Mouse (Mus musculus) adrenal gland, postnatal 10 days (tissue): ENCODE data around the gene Sorbs1. TPM values are rescaled to one million over a fixed set of nuclear protein-coding genes. Genes with fewer than 3 reads are reported as not detected.
A peak's percentile ranks its signal among the peaks of the same experiment; 100 is the strongest.

ENCODE experiments used
- DNase-seq: peaks from one replicate; pipeline ENCODE4 v3.0.0; 2021; ENCODE audit warnings: mixed read lengths
- total RNA-seq, 2 experiments: library from RNA; stranded (reverse); gene quantifications; 2 replicates each; pipeline ENCODE4 v1.2.3; 2021

The Sorbs1 gene
- total RNA-seq, 2 experiments from 2014 or later, result 172 to 181 TPM

GRCm38 (mm10) chr19:40299983-40300759 lies 213.4 kb downstream of the Sorbs1 start:
- DNase-seq, result no peak

- no peak for DNase-seq
Measured at GRCm38 (mm10) chr19:40299182-40299581, 214.4 kb downstream of the Sorbs1 start.

- DNase-seq, result no peak
Measured at GRCm38 (mm10) chr19:40298574-40298973, 215.0 kb downstream of the Sorbs1 start.

GRCm38 (mm10) chr19:40297798-40298144 lies 215.8 kb downstream of the Sorbs1 start:
- no peak for DNase-seq

GRCm38 (mm10) chr19:40297078-40297797 lies 216.3 kb downstream of the Sorbs1 start:
- DNase-seq, result no peak

GRCm38 (mm10) chr19:40294231-40294630 lies 219.3 kb downstream of the Sorbs1 start:
- no peak for DNase-seq

GRCm38 (mm10) chr19:40293791-40294190 lies 219.8 kb downstream of the Sorbs1 start:
- DNase-seq, result no peak

- no peak for DNase-seq
Measured at GRCm38 (mm10) chr19:40290099-40290724, 223.4 kb downstream of the Sorbs1 start.

GRCm38 (mm10) chr19:40288415-40288814 lies 225.2 kb downstream of the Sorbs1 start:
- DNase-seq, result no peak

GRCm38 (mm10) chr19:40284704-40285103 lies 228.9 kb downstream of the Sorbs1 start:
- no peak for DNase-seq

- no peak for DNase-seq
Measured at GRCm38 (mm10) chr19:40283415-40283814, 230.2 kb downstream of the Sorbs1 start.

- no peak for DNase-seq
Measured at GRCm38 (mm10) chr19:40278372-40279023, 235.1 kb downstream of the Sorbs1 start.

GRCm38 (mm10) chr19:40277494-40277893 lies 236.1 kb downstream of the Sorbs1 start:
- no peak for DNase-seq

- no peak for DNase-seq
Measured at GRCm38 (mm10) chr19:40275401-40276188, 238.0 kb downstream of the Sorbs1 start.

- no peak for DNase-seq
Measured at GRCm38 (mm10) chr19:40272674-40273073, 240.9 kb downstream of the Sorbs1 start.

GRCm38 (mm10) chr19:40271308-40271892 lies 242.2 kb downstream of the Sorbs1 start, which contains the start of gene Pdlim1:
TSS of gene Pdlim1 (minus strand) at chr19:40271842.
- DNase-seq, result peak; percentile 85

- DNase-seq, result peak; percentile 56
Measured at GRCm38 (mm10) chr19:40270351-40271307, 242.9 kb downstream of the Sorbs1 start.

- no peak for DNase-seq
Measured at GRCm38 (mm10) chr19:40269526-40269925, 244.1 kb downstream of the Sorbs1 start.

GRCm38 (mm10) chr19:40268493-40268892 lies 245.1 kb downstream of the Sorbs1 start:
- no peak for DNase-seq

GRCm38 (mm10) chr19:40267380-40267779 lies 246.2 kb downstream of the Sorbs1 start:
- DNase-seq, result no peak
